Mouse (Mus musculus): ENCODE measurements at regions not wholly inside any gene's neighbourhood (a gene's known extent, or its start where the extent isn't known, plus 50 kb on each side); places are given as distances from the start of the nearest gene placed in this dataset.

- DNase-seq (ENCODE audit: low spot score in 2 of 2) = no peak
These were observed 51.2 kb upstream of the Fbxo11 start for GRCm38 (mm10) chr17:88116321-88116720.

GRCm38 (mm10) chr17:88118714-88119113, 53.6 kb upstream of the Fbxo11 start:
- no peak for DNase-seq (ENCODE audit: low spot score in 2 of 2)

GRCm38 (mm10) chr17:88123711-88124110, 58.6 kb upstream of the Fbxo11 start:
- DNase-seq (ENCODE audit: low spot score in 2 of 2) = no peak

- DNase-seq (ENCODE audit: low spot score in 2 of 2) = no peak
These were observed 62.0 kb upstream of the Fbxo11 start for GRCm38 (mm10) chr17:88127126-88127525.

GRCm38 (mm10) chr17:88131297-88131696, 66.2 kb upstream of the Fbxo11 start:
- DNase-seq (ENCODE audit: low spot score in 2 of 2) = no peak

GRCm38 (mm10) chr17:88131980-88132379, 66.9 kb upstream of the Fbxo11 start:
- no peak for DNase-seq (ENCODE audit: low spot score in 2 of 2)

- DNase-seq (ENCODE audit: low spot score in 2 of 2) = peak in 1 of 2 experiments; percentile 10
These were observed 67.7 kb upstream of the Fbxo11 start for GRCm38 (mm10) chr17:88132601-88133346.

- no peak for DNase-seq (ENCODE audit: low spot score in 2 of 2)
These were observed 69.5 kb upstream of the Fbxo11 start for GRCm38 (mm10) chr17:88134546-88134945.

GRCm38 (mm10) chr17:88141538-88141937, 76.4 kb upstream of the Fbxo11 start:
- no peak for DNase-seq (ENCODE audit: low spot score in 2 of 2)

- no peak for DNase-seq (ENCODE audit: low spot score in 2 of 2)
These were observed 76.9 kb upstream of the Fbxo11 start for GRCm38 (mm10) chr17:88142003-88142402.

- no peak for DNase-seq (ENCODE audit: low spot score in 2 of 2)
These were observed 77.7 kb upstream of the Fbxo11 start for GRCm38 (mm10) chr17:88142809-88143208.

- no peak for DNase-seq (ENCODE audit: low spot score in 2 of 2)
These were observed 78.4 kb upstream of the Fbxo11 start for GRCm38 (mm10) chr17:88143378-88143943.

- DNase-seq (ENCODE audit: low spot score in 2 of 2) = no peak
These were observed 93.5 kb upstream of the Fbxo11 start for GRCm38 (mm10) chr17:88158550-88158949.

- DNase-seq (ENCODE audit: low spot score in 2 of 2) = no peak
These were observed 94.1 kb upstream of the Fbxo11 start for GRCm38 (mm10) chr17:88159212-88159668.

- DNase-seq (ENCODE audit: low spot score in 2 of 2) = no peak
These were observed 95.0 kb upstream of the Fbxo11 start for GRCm38 (mm10) chr17:88159851-88160676.

GRCm38 (mm10) chr17:88160677-88161001, 95.5 kb upstream of the Fbxo11 start:
- DNase-seq (ENCODE audit: low spot score in 2 of 2) = no peak

GRCm38 (mm10) chr17:88161766-88162165, 96.7 kb upstream of the Fbxo11 start:
- no peak for DNase-seq (ENCODE audit: low spot score in 2 of 2)

- DNase-seq (ENCODE audit: low spot score in 2 of 2) = no peak
These were observed 99.7 kb upstream of the Fbxo11 start for GRCm38 (mm10) chr17:88164805-88165204.

GRCm38 (mm10) chr17:88165811-88166210, 100.7 kb upstream of the Fbxo11 start:
- DNase-seq (ENCODE audit: low spot score in 2 of 2) = no peak

- no peak for DNase-seq (ENCODE audit: low spot score in 2 of 2)
These were observed 103.4 kb upstream of the Fbxo11 start for GRCm38 (mm10) chr17:88168262-88169096.

GRCm38 (mm10) chr17:88171606-88172005, 106.5 kb upstream of the Fbxo11 start:
- no peak for DNase-seq (ENCODE audit: low spot score in 2 of 2)

All from thymus, postnatal 10 days (tissue).